Mouse (Mus musculus): ENCODE measurements around the gene Erh. TPM values are rescaled to one million over a fixed set of nuclear protein-coding genes. Genes with fewer than 3 reads are reported as not detected.

Erh gene
- polyA plus RNA-seq, 1 experiment = 92.0 TPM

DNA sequence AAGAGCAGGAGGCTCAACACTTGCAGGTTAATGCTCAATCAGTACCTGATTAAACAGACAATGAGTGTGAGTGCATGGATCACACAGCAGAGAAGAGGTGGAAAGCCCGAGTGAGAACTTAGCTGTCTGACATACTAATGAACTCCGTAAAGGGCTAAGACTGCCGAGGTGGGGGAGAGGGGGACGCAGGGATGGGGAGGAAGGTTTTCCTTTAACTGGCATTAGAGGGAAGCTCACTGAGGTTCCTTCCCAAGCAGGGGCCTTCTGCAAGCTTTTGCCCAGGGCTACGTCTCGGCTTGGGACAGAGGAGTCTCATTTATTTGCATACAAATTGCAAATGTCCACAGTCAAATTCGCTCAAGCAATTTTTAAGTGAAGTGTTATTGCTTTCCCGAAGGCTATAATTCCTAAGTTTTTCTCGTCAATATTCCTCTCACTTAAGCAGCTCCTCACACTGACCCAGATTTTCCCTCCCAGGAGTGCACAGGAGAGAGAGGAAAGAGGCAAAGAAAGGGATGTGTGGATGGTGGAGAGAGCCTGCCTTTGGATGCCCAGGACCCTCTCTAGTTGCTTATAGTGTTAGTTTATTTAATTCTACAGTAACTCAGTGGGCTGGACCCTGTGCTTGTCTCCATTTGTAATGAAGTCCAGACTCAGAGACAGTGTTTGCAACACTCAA lies 31.9 kb downstream of the Erh start:
- no peak for DNase-seq
- TF ChIP-seq POLR2A (IDR thresholded peaks at IDR 0.05; ENCODE audit: borderline replicate concordance, insufficient read depth, low read length) (no peak), CTCF (IDR thresholded peaks at IDR 0.05; ENCODE audit: borderline replicate concordance, insufficient read depth, low read depth, low read length) (no peak)
- Histone ChIP-seq H3K27ac (ENCODE audit: insufficient read depth, low read length) (no peak overlapping the region), H3K4me1 (ENCODE audit: control insufficient read depth, insufficient read depth, low read length) (no peaks in the 10 kb centered on the region), H3K27me3 (ENCODE audit: control insufficient read depth, insufficient read depth, low read length) (no peaks in the 10 kb centered on the region), H3K4me3 (replicated peaks; ENCODE audit: insufficient read depth, low read depth, low read length) (no peak overlapping the region)
- WGBS = 68% methylated on average over 9 of the region's 9 CpGs

DNA sequence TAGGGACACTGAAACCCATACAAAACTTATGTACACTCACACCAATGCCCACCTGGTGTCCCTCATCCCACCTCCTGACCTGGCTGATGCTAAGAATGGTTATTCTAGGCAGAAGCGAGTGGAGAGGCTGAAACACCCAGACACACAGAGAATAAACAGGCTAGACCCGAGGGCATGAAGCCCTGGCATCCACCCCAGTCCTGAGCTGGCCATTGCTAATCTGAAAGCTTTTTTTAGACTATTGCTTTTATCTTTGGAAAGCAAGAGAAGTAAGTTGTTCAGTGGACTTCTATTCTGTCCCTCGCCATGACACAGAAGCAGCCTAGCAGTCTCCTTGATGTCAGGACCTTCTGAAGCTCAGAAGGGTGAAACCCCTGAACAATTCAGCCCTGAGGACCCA lies 34.2 kb downstream of the Erh start:
- no peak for DNase-seq
- Histone ChIP-seq H3K27ac (ENCODE audit: insufficient read depth, low read length) (no peak overlapping the region), H3K4me1 (ENCODE audit: control insufficient read depth, insufficient read depth, low read length) (no peaks in the 10 kb centered on the region), H3K4me3 (replicated peaks; ENCODE audit: insufficient read depth, low read depth, low read length) (no peak overlapping the region), H3K27me3 (ENCODE audit: control insufficient read depth, insufficient read depth, low read length) (no peaks in the 10 kb centered on the region)
- TF ChIP-seq POLR2A (IDR thresholded peaks at IDR 0.05; ENCODE audit: borderline replicate concordance, insufficient read depth, low read length) = no peak
- TF ChIP-seq CTCF (IDR thresholded peaks at IDR 0.05; ENCODE audit: borderline replicate concordance, insufficient read depth, low read depth, low read length) = no peak
- 65% methylated on average over 3 of the region's 3 CpGs for WGBS

DNA sequence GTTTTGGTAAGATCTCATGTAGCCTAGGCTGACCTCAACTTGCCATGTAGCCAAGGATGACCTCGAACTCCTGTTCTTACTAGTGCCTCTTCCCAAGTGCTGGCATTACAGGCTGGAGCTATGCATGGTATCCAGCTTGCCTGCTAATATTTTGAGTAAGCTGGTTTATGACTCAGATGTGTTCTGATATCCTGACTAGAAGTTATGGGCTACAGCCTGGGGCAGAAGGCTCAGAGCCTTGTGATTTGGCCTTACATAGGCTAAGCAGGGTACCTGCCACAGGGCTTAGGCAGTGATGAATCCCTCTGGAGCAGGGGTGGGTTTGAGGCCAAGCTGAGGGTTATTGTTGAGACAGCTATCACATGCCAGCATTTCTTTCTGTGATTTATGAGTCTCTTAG lies 35.6 kb downstream of the Erh start:
- no peak for DNase-seq
- Histone ChIP-seq H3K4me3 (replicated peaks; ENCODE audit: insufficient read depth, low read depth, low read length) (no peak overlapping the region), H3K27me3 (ENCODE audit: control insufficient read depth, insufficient read depth, low read length) (no peaks in the 10 kb centered on the region), H3K4me1 (ENCODE audit: control insufficient read depth, insufficient read depth, low read length) (no peaks in the 10 kb centered on the region), H3K27ac (ENCODE audit: insufficient read depth, low read length) (no peak overlapping the region)
- TF ChIP-seq CTCF (IDR thresholded peaks at IDR 0.05; ENCODE audit: borderline replicate concordance, insufficient read depth, low read depth, low read length) (no peak), POLR2A (IDR thresholded peaks at IDR 0.05; ENCODE audit: borderline replicate concordance, insufficient read depth, low read length) (no peak)
- WGBS = 80% methylated on average over 1 of the region's 1 CpGs

DNA sequence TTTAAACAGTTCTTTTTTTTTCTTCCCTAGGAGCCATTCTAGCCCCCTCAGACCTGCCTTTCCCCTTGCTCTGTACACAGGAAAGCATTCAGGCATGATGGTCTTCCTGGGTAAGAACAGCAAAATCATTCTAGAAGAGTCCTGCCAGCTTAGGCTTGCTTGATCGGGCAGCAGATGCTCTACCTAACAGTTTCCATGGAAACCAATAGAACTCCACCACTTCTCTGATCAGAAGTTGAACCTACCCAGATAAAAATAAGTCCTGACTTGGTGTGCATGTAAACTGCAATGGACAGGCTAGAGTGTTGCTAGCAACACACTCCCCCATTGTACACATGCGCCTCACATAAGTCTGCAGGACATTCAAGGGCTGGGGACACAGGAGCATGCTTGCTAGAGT lies 39.9 kb downstream of the Erh start:
- no peak overlapping the region for H3K27ac ChIP-seq (ENCODE audit: insufficient read depth, low read length)

DNA sequence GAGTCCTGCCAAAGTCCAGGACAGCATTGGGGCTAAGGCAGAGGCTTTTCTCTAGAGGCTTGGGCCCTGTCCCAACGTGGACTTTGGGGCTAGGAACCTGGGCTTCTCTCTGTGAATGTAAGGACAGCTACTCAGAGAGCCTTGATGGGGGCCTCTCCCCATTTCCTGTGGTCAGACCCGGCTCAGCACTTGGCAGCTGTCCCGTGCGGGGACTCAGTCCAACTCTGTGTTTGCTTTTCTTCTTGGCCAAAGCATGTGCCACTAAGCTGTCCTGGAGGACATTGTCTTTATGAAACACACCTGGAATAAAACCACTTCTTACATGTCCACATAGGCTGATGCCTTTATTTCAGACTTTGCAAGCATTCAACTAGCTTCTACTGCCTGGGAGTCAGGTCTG lies 40.6 kb downstream of the Erh start:
- Histone ChIP-seq H3K27ac (ENCODE audit: insufficient read depth, low read length) (no peak overlapping the region), H3K27me3 (ENCODE audit: control insufficient read depth, insufficient read depth, low read length) (no peaks in the 10 kb centered on the region), H3K4me1 (ENCODE audit: control insufficient read depth, insufficient read depth, low read length) (peaks cover 9% of the 10 kb centered on the region; the same call in 1 of the 2 replicates), H3K4me3 (replicated peaks; ENCODE audit: insufficient read depth, low read depth, low read length) (no peak overlapping the region)
- 13% methylated on average over 4 of the region's 4 CpGs for WGBS
- DNase-seq = peak in 1 of 2 experiments; percentile 23
- TF ChIP-seq CTCF (IDR thresholded peaks at IDR 0.05; ENCODE audit: borderline replicate concordance, insufficient read depth, low read depth, low read length) (no peak), POLR2A (IDR thresholded peaks at IDR 0.05; ENCODE audit: borderline replicate concordance, insufficient read depth, low read length) (no peak)

More for the DNA sequence above, 39.9 kb downstream of the Erh start:
- H3K27me3 ChIP-seq (ENCODE audit: control insufficient read depth, insufficient read depth, low read length) = no peaks in the 10 kb centered on the region
- H3K4me1 ChIP-seq (ENCODE audit: control insufficient read depth, insufficient read depth, low read length) = peaks cover 3% of the 10 kb centered on the region; the same call in 1 of the 2 replicates
- no peak for DNase-seq
- H3K4me3 ChIP-seq (replicated peaks; ENCODE audit: insufficient read depth, low read depth, low read length) = no peak overlapping the region
- 80% methylated on average over 2 of the region's 2 CpGs for WGBS
- no peak for TF ChIP-seq POLR2A (IDR thresholded peaks at IDR 0.05; ENCODE audit: borderline replicate concordance, insufficient read depth, low read length)
- no peak for TF ChIP-seq CTCF (IDR thresholded peaks at IDR 0.05; ENCODE audit: borderline replicate concordance, insufficient read depth, low read depth, low read length)

DNA sequence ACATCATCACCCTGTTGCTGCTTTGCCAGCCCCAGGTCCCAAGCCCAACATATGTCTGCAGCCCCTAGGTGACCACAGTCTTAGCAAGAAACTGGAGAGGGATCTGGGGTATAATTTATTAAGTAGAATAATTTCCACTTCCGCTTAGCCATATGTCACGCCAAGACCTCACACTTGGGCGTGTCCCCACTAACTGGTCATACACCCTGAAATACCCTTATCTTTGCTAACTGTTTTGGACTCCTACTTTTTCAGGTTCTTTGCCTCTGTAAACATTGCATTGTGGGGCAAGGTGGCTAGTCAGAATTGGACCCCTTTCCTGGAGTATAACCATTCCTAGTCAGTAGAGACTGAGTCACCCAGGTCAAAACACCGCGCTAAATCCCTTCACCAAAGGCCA lies 41.7 kb downstream of the Erh start:
- Histone ChIP-seq H3K4me1 (ENCODE audit: control insufficient read depth, insufficient read depth, low read length) (peaks cover 15% of the 10 kb centered on the region; the same call in 1 of the 2 replicates), H3K27ac (ENCODE audit: insufficient read depth, low read length) (no peak overlapping the region), H3K4me3 (replicated peaks; ENCODE audit: insufficient read depth, low read depth, low read length) (no peak overlapping the region), H3K27me3 (ENCODE audit: control insufficient read depth, insufficient read depth, low read length) (no peaks in the 10 kb centered on the region)
- no peak for DNase-seq
- no peak for TF ChIP-seq CTCF (IDR thresholded peaks at IDR 0.05; ENCODE audit: borderline replicate concordance, insufficient read depth, low read depth, low read length)
- no peak for TF ChIP-seq POLR2A (IDR thresholded peaks at IDR 0.05; ENCODE audit: borderline replicate concordance, insufficient read depth, low read length)
- 90% methylated on average over 5 of the region's 5 CpGs for WGBS

DNA sequence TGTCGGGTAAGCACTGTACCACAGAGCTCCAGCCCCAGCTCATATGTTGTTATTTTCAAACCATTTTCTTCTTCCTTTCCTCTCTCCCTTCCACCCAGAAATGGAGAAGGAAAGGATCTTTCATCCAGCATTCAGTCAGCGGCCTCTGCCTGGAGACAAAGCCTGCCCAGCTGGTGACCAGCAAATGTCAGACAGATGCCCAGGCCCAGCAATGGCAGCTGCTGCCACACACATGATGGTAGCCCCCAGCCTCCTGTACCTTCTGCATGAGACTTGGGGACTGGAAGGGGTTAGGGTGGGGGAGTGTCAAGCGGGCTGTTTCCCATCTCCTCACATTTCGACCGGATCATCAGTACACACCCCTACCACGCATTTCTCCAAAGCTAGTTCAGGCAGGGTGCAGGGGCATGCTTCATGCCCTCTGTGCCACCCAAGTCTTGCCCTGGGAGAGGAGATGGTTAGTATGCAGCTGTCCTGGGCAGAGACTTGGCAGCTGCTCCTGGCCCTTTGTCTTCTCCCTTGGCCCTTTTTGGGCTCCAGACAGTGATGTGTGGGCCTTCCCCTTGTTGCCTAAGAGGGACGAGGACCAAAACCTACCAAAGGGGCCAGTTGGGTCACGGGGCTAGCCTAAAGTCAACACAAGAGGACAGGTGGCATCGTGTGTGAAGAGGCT lies 42.4 kb downstream of the Erh start:
- WGBS = 43% methylated on average over 9 of the region's 9 CpGs
- DNase-seq = no peak
- Histone ChIP-seq H3K4me1 (ENCODE audit: control insufficient read depth, insufficient read depth, low read length) (peaks cover 15% of the 10 kb centered on the region; the same call in 1 of the 2 replicates), H3K4me3 (replicated peaks; ENCODE audit: insufficient read depth, low read depth, low read length) (no peak overlapping the region), H3K27me3 (ENCODE audit: control insufficient read depth, insufficient read depth, low read length) (no peaks in the 10 kb centered on the region), H3K27ac (ENCODE audit: insufficient read depth, low read length) (no peak overlapping the region)
- TF ChIP-seq CTCF (IDR thresholded peaks at IDR 0.05; ENCODE audit: borderline replicate concordance, insufficient read depth, low read depth, low read length) = no peak

DNA sequence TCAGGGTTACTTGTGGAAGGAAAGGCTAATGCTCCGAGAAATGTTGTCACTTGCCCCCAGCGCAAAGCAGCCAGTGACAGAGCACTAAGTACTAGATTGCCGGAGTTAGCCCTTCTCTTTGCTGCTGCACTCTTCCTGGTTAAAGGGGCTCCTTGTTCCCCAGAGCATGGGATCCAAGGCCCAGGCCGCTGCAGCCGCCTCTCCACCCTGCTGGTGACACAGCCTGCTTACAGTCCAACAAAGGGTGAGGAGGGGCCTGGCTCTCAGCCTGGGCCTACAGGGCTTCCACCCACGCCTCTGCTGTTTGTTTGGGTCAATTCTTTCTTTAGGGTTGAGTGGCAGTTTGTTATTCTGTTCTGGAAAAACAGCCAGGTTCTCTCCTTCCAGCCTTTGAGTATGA lies 45.4 kb downstream of the Erh start:
- DNase-seq = peak; percentile 32 to 53
- Histone ChIP-seq H3K4me1 (ENCODE audit: control insufficient read depth, insufficient read depth, low read length) (peaks cover 15% of the 10 kb centered on the region; the same call in 1 of the 2 replicates), H3K27me3 (ENCODE audit: control insufficient read depth, insufficient read depth, low read length) (no peaks in the 10 kb centered on the region), H3K4me3 (replicated peaks; ENCODE audit: insufficient read depth, low read depth, low read length) (no peak overlapping the region), H3K27ac (ENCODE audit: insufficient read depth, low read length) (peak overlapping the region; percentile 42; the same call in 1 of the 2 replicates)
- 24% methylated on average over 6 of the region's 6 CpGs for WGBS
- TF ChIP-seq CTCF (IDR thresholded peaks at IDR 0.05; ENCODE audit: borderline replicate concordance, insufficient read depth, low read depth, low read length) (no peak), POLR2A (IDR thresholded peaks at IDR 0.05; ENCODE audit: borderline replicate concordance, insufficient read depth, low read length) (no peak)
